Mouse (Mus musculus): ENCODE results near the gene Ndufs1. TPM values are rescaled to one million over a fixed set of nuclear protein-coding genes. Genes with fewer than 3 reads are reported as not detected.
A peak's percentile ranks its signal among the peaks of the same experiment; 100 is the strongest.

Ndufs1 gene
- 100 to 1,000 TPM; 143 TPM for total RNA-seq (2021)

- peak; percentile 98 to 99 for DNase-seq (ENCODE audit: extremely low spot score in 1 of 2, low spot score in 2 of 2)
- intact Hi-C loops (cut with DNase I), result no loop called here
Measured at GRCm38 (mm10) chr1:63176604-63177421, at the start of gene Ndufs1, which contains the start of gene Eef1b2. Gene Ndufs1, minus strand, starts transcription at chr1:63176833. Gene Eef1b2, plus strand, starts transcription at chr1:63176825.

- intact Hi-C loops (cut with DNase I), result no loop called here
- DNase-seq (ENCODE audit: extremely low spot score in 1 of 2, low spot score in 2 of 2), result no peak
Measured at GRCm38 (mm10) chr1:63225890-63226289, 49.3 kb upstream of the Ndufs1 start.

GRCm38 (mm10) chr1:63225009-63225408 is 48.4 kb upstream of the Ndufs1 start:
- intact Hi-C loops (cut with DNase I), result no loop called here
- DNase-seq (ENCODE audit: extremely low spot score in 1 of 2, low spot score in 2 of 2), result no peak

- DNase-seq (ENCODE audit: extremely low spot score in 1 of 2, low spot score in 2 of 2), result no peak
- intact Hi-C loops (cut with DNase I), result no loop called here
Measured at GRCm38 (mm10) chr1:63219277-63219676, 42.6 kb upstream of the Ndufs1 start.

GRCm38 (mm10) chr1:63214631-63215030 is 38.0 kb upstream of the Ndufs1 start:
- DNase-seq (ENCODE audit: extremely low spot score in 1 of 2, low spot score in 2 of 2), result no peak
- intact Hi-C loops (cut with DNase I), result no loop called here

- intact Hi-C loops (cut with DNase I), result no loop called here
Measured at GRCm38 (mm10) chr1:63214271-63214558, 37.6 kb upstream of the Ndufs1 start, which contains the start of gene Gpr1. Gene Gpr1, minus strand, starts transcription at chr1:63214543.

GRCm38 (mm10) chr1:63213478-63214270 is 37.0 kb upstream of the Ndufs1 start:
- intact Hi-C loops (cut with DNase I), result no loop called here
- DNase-seq (ENCODE audit: extremely low spot score in 1 of 2, low spot score in 2 of 2), result no peak

More at GRCm38 (mm10) chr1:63214271-63214558, 37.6 kb upstream of the Ndufs1 start, which contains the start of gene Gpr1:
- DNase-seq (ENCODE audit: extremely low spot score in 1 of 2, low spot score in 2 of 2), result no peak

- DNase-seq (ENCODE audit: extremely low spot score in 1 of 2, low spot score in 2 of 2), result no peak
- intact Hi-C loops (cut with DNase I), result no loop called here
Measured at GRCm38 (mm10) chr1:63209861-63210529, 33.4 kb upstream of the Ndufs1 start.

GRCm38 (mm10) chr1:63207607-63208006 is 31.0 kb upstream of the Ndufs1 start:
- intact Hi-C loops (cut with DNase I), result no loop called here
- DNase-seq (ENCODE audit: extremely low spot score in 1 of 2, low spot score in 2 of 2), result no peak

- intact Hi-C loops (cut with DNase I), result no loop called here
- DNase-seq (ENCODE audit: extremely low spot score in 1 of 2, low spot score in 2 of 2), result no peak
Measured at GRCm38 (mm10) chr1:63204660-63205394, 28.2 kb upstream of the Ndufs1 start.

GRCm38 (mm10) chr1:63203950-63204659 is 27.5 kb upstream of the Ndufs1 start:
- intact Hi-C loops (cut with DNase I), result no loop called here
- peak in 1 of 2 experiments; percentile 57 for DNase-seq (ENCODE audit: extremely low spot score in 1 of 2, low spot score in 2 of 2)

- intact Hi-C loops (cut with DNase I), result no loop called here
- no peak for DNase-seq (ENCODE audit: extremely low spot score in 1 of 2, low spot score in 2 of 2)
Measured at GRCm38 (mm10) chr1:63203471-63203870, 26.8 kb upstream of the Ndufs1 start.

GRCm38 (mm10) chr1:63201672-63202071 is 25.0 kb upstream of the Ndufs1 start:
- no peak for DNase-seq (ENCODE audit: extremely low spot score in 1 of 2, low spot score in 2 of 2)
- intact Hi-C loops (cut with DNase I), result no loop called here

GRCm38 (mm10) chr1:63200322-63200721 is 23.7 kb upstream of the Ndufs1 start:
- intact Hi-C loops (cut with DNase I), result no loop called here

GRCm38 (mm10) chr1:63199387-63199786 is 22.8 kb upstream of the Ndufs1 start:
- intact Hi-C loops (cut with DNase I), result no loop called here
- no peak for DNase-seq (ENCODE audit: extremely low spot score in 1 of 2, low spot score in 2 of 2)

More at GRCm38 (mm10) chr1:63200322-63200721, 23.7 kb upstream of the Ndufs1 start:
- DNase-seq (ENCODE audit: extremely low spot score in 1 of 2, low spot score in 2 of 2), result no peak

GRCm38 (mm10) chr1:63195848-63196512 is 19.3 kb upstream of the Ndufs1 start:
- intact Hi-C loops (cut with DNase I), result no loop called here
- DNase-seq (ENCODE audit: extremely low spot score in 1 of 2, low spot score in 2 of 2), result no peak

- intact Hi-C loops (cut with DNase I), result no loop called here
Measured at GRCm38 (mm10) chr1:63192306-63193065, 15.9 kb upstream of the Ndufs1 start.

More at GRCm38 (mm10) chr1:63192306-63193065, 15.9 kb upstream of the Ndufs1 start:
- DNase-seq (ENCODE audit: extremely low spot score in 1 of 2, low spot score in 2 of 2), result no peak
